44 mouse cellular contexts compared by ENCODE assay signal in the genomic region with DNA sequence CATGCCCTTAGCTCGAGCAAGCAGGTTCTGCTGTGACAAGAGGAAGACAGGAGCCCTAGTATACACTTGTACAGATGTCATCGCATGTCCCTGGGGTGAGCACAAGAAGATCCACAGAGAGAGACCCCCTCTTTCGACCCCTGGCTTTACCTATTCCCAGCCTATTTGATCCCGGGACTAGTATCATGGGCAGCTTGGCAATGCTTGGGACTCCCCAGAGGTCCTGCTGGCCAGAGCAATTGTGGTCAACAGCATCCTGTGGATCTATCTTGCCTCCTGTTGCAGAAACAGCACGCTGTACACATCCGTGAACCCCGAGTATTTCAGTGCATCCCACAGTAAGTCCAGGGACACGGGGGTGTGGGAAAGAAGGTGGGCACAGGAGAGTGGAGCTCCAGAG. TPM values are rescaled to one million over a fixed set of nuclear protein-coding genes. Genes with fewer than 3 reads are reported as not detected.
"Had no signal": no experiment of that assay in that cellular context is flagged by ENCODE, and none has a peak within 500 bp of the region (broad histone marks: within the 10 kb centered on the region; RNA-seq: fewer than 3 reads in every experiment).

No protein-coding gene starts in this region.

- H3K27ac ChIP-seq: left cerebral cortex, adult 2 months; limb, embryonic 10.5 days; limb, embryonic 12.5 days; limb, embryonic 13.5 days; limb, embryonic 15.5 days; liver, embryonic 12.5 days; liver, embryonic 13.5 days; liver, embryonic 14.5 days; liver, embryonic 15.5 days; lung, embryonic 15.5 days; macrophage; midbrain, embryonic 10.5 days; midbrain, embryonic 12.5 days; midbrain, embryonic 13.5 days; neural tube, embryonic 12.5 days had no signal

- H3K9me3 ChIP-seq: limb, embryonic 10.5 days; limb, embryonic 12.5 days; limb, embryonic 13.5 days; limb, embryonic 15.5 days; liver, embryonic 12.5 days; liver, embryonic 13.5 days; liver, embryonic 15.5 days; lung, embryonic 15.5 days; megakaryocyte, embryonic 14.5 days; midbrain, embryonic 10.5 days; midbrain, embryonic 12.5 days; midbrain, embryonic 13.5 days; neural tube, embryonic 12.5 days had no signal

- H3K4me2 ChIP-seq: limb, embryonic 12.5 days; limb, embryonic 13.5 days; limb, embryonic 15.5 days; liver, embryonic 11.5 days; liver, embryonic 12.5 days; liver, embryonic 13.5 days; liver, embryonic 15.5 days; lung, embryonic 14.5 days; lung, embryonic 15.5 days; midbrain, embryonic 12.5 days; midbrain, embryonic 13.5 days; neural tube, embryonic 12.5 days had no signal

- H3K4me1 ChIP-seq: liver, embryonic 13.5 days had no signal

- H3K36me3 ChIP-seq: limb, embryonic 10.5 days; limb, embryonic 12.5 days; limb, embryonic 13.5 days; limb, embryonic 15.5 days; liver, embryonic 12.5 days; liver, embryonic 13.5 days; liver, embryonic 15.5 days; lung, embryonic 15.5 days; midbrain, embryonic 10.5 days; midbrain, embryonic 12.5 days; midbrain, embryonic 13.5 days; neural tube, embryonic 12.5 days had no signal

- ATAC-seq: liver, embryonic 12.5 days; liver, postnatal 0 days; lung, postnatal 0 days; midbrain, embryonic 13.5 days; midbrain, embryonic 16.5 days had no signal

- H3K9ac ChIP-seq: limb, embryonic 12.5 days; limb, embryonic 13.5 days; limb, embryonic 15.5 days; liver, embryonic 12.5 days; liver, embryonic 13.5 days; liver, embryonic 14.5 days; liver, embryonic 15.5 days; liver, postnatal 0 days; lung, embryonic 14.5 days; lung, embryonic 15.5 days; midbrain, embryonic 12.5 days; midbrain, embryonic 13.5 days; neural tube, embryonic 12.5 days had no signal

- DNase-seq: left cerebral cortex, postnatal 4 days; liver; liver, embryonic 13.5 days; liver, postnatal 0 days; lung, adult 18-20 months; lung, adult 2 months; lung, embryonic 14.5 days; lung, postnatal 10 days; lung, postnatal 14 days; lung, postnatal 36 days; lung, postnatal 4 days; midbrain, embryonic 14.5 days had no signal

- H3K4me3 ChIP-seq: left cerebral cortex, adult 2 months; limb, embryonic 10.5 days; limb, embryonic 12.5 days; limb, embryonic 13.5 days; limb, embryonic 15.5 days; liver, embryonic 12.5 days; liver, embryonic 13.5 days; liver, embryonic 15.5 days; lung, embryonic 15.5 days; megakaryocyte, embryonic 14.5 days; midbrain, embryonic 10.5 days; midbrain, embryonic 12.5 days; midbrain, embryonic 13.5 days; myocyte; neural tube, embryonic 12.5 days had no signal

RNA-seq across cellular contexts. Expression of a gene that starts 14.5 kb away (rescaled TPM):
- total RNA-seq: liver, adult 2 months; megakaryocyte, adult 5-6 weeks; megakaryocyte-erythroid progenitor cell, adult 5-6 weeks; monocyte, adult 5-6 weeks had no signal
- polyA plus RNA-seq: liver, postnatal 0 days; macrophage; myocyte had no signal

RNA-seq across cellular contexts. Expression of a gene that starts 16.3 kb away (rescaled TPM):
- total RNA-seq: liver, adult 2 months; megakaryocyte progenitor cell, adult 5-6 weeks; megakaryocyte, adult 5-6 weeks; megakaryocyte-erythroid progenitor cell, adult 5-6 weeks; monocyte, adult 5-6 weeks had no signal
- polyA plus RNA-seq: macrophage, myocyte had no signal

RNA-seq across cellular contexts. Expression of a gene that starts 35.3 kb away (rescaled TPM):
- total RNA-seq: left cerebral cortex, adult 2 months; left cerebral cortex, adult 8-10 months; left cerebral cortex, postnatal 10 days; left cerebral cortex, postnatal 14 days; left cerebral cortex, postnatal 25 days; left cerebral cortex, postnatal 36 days; left cerebral cortex, postnatal 4 days; megakaryocyte progenitor cell, adult 5-6 weeks; midbrain, postnatal 0 days had no signal
- polyA plus RNA-seq: limb, embryonic 11.5 days; limb, embryonic 12.5 days; limb, embryonic 13.5 days; liver, embryonic 13.5 days; macrophage; midbrain, embryonic 12.5 days; midbrain, embryonic 13.5 days; midbrain, embryonic 16.5 days; midbrain, postnatal 0 days; myocyte; neural tube, embryonic 11.5 days; neural tube, embryonic 12.5 days had no signal
